Mouse (Mus musculus) thymus, adult 2 months (tissue): ENCODE measurements around the gene Vmn1r185.
"Not testable (repeated sequence)": the region's sequence is repeated elsewhere in the genome, so short reads cannot be mapped to it uniquely, and the experiment has no call there.

Source experiments
- CTCF ChIP-seq: fragments of 200-500 bp; IDR thresholded peaks from 2 replicates; pipeline ENCODE4 v1.5.1; 2012; ENCODE audit warnings: mild to moderate bottlenecking, control low read depth, low read length, moderate library complexity, borderline replicate concordance; ENCODE audit not compliant: control insufficient read depth, poor library complexity, insufficient read depth; ENCODE audit errors: extremely low read depth
- POLR2A ChIP-seq: fragments of 200-500 bp; IDR thresholded peaks from 2 replicates; pipeline ENCODE4 v1.6.1; 2012; ENCODE audit warnings: mild to moderate bottlenecking, low read length, control low read depth, moderate library complexity; ENCODE audit not compliant: control insufficient read depth, poor library complexity, insufficient read depth; ENCODE audit errors: extremely low read depth

DNA sequence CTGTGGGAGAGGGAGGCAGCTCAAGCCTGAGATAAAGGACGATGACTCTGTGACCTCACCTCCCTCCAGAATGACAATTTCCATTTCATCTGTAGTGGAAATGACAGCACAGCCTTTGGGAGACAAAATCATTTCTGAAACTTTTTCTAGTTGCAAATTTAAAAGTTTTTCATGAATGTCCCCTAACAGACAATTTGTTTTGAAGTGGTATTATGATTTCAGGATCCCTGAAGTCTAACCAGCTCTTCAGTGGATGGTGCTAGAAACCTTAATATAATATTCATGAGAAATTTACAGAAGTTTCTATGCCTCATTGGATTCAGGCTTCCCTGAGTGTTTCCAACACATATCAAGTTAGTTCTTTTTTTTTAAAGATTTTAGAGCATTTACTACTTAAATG lies at the start of gene Vmn1r185:
- TF ChIP-seq POLR2A, CTCF: not testable (repeated sequence)
